Mouse (Mus musculus): ENCODE results near the gene Wnt11. TPM values are rescaled to one million over a fixed set of nuclear protein-coding genes. Genes with fewer than 3 reads are reported as not detected.
A peak's percentile ranks its signal among the peaks of the same experiment; 100 is the strongest.

Wnt11 gene
- polyA plus RNA-seq, 1 experiment from 2014 or later, result 0.12 TPM

- WGBS (ENCODE audit: insufficient replicate concordance), result 67% methylated on average over 7 of the region's 7 CpGs
- no peak for TF ChIP-seq CTCF (IDR thresholded peaks at IDR 0.05; ENCODE audit: low read depth)
- TF ChIP-seq EP300 (IDR thresholded peaks at IDR 0.05; ENCODE audit: low read depth), result no peak
- no peak overlapping the region for H3K4me2 ChIP-seq (ENCODE audit: low read depth, low read length)
- ATAC-seq (no peak), DNase-seq (no peak)
- no peak overlapping the region for H3K9ac ChIP-seq (replicated peaks)
- H3K36me3 ChIP-seq (replicated peaks; ENCODE audit: insufficient read depth, low read length), result no peaks in the 10 kb centered on the region
- peaks cover 3% of the 10 kb centered on the region for H3K4me1 ChIP-seq (ENCODE audit: insufficient read depth)
- peaks cover 34% of the 10 kb centered on the region for H3K27me3 ChIP-seq (ENCODE audit: insufficient read depth, low read length)
- no peak overlapping the region for H3K27ac ChIP-seq (ENCODE audit: low read depth)
- no peak overlapping the region for H3K4me3 ChIP-seq (ENCODE audit: low read depth, low read length)
- H3K9me3 ChIP-seq (ENCODE audit: low read length), result no peaks in the 10 kb centered on the region
Observed at GRCm38 (mm10) chr7:98843649-98844048, 8.7 kb downstream of the Wnt11 start.

DNA sequence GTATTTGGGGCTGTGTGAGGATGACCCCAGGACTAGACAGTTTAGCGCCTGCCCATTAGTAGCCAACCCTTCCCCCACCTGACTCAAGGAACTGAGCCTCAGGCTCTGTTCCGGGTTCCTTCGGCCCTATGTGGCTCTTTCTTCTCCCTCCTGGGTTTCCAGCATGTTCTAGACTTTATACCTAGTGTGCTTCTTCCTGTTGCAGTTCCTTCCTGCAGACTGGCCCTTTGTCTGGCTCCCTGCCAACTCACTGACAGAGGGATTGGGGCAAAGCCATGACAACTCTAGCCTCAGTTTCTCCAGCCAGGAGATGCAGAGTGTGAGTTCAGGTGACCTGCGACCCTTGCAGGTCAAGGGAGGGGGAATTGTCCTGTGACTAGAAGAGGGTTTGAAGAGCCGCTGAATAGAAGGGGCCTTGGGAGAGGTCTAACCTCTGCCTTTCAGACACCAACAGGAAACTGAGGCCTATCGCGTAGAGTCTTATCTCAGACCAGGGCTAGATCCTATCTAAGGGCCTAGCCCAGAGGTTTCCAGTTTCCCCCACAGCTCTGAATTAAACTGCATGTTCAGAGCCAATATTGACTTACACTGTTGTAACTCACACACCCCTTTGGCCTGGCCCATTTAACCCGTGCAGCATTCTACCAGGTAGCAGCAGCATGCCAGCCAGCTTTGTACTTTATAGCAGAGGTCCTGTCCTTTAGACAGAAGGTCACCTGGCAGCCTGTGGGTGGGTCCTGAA lies 14.2 kb downstream of the Wnt11 start:
- Histone ChIP-seq H3K27ac (ENCODE audit: low read depth) (no peak overlapping the region), H3K36me3 (replicated peaks; ENCODE audit: insufficient read depth, low read length) (no peaks in the 10 kb centered on the region), H3K27me3 (ENCODE audit: insufficient read depth, low read length) (no peaks in the 10 kb centered on the region), H3K9me3 (ENCODE audit: low read length) (no peaks in the 10 kb centered on the region), H3K4me3 (ENCODE audit: low read depth, low read length) (no peak overlapping the region), H3K9ac (replicated peaks) (no peak overlapping the region), H3K4me1 (ENCODE audit: insufficient read depth) (peaks cover 4% of the 10 kb centered on the region), H3K4me2 (ENCODE audit: low read depth, low read length) (no peak overlapping the region)
- no peak for TF ChIP-seq EP300 (IDR thresholded peaks at IDR 0.05; ENCODE audit: low read depth)
- no peak for TF ChIP-seq CTCF (IDR thresholded peaks at IDR 0.05; ENCODE audit: low read depth)
- ATAC-seq, result peak; percentile 86
- peak; percentile 42 for DNase-seq
- WGBS (ENCODE audit: insufficient replicate concordance), result 29% methylated on average over 8 of the region's 8 CpGs

DNA sequence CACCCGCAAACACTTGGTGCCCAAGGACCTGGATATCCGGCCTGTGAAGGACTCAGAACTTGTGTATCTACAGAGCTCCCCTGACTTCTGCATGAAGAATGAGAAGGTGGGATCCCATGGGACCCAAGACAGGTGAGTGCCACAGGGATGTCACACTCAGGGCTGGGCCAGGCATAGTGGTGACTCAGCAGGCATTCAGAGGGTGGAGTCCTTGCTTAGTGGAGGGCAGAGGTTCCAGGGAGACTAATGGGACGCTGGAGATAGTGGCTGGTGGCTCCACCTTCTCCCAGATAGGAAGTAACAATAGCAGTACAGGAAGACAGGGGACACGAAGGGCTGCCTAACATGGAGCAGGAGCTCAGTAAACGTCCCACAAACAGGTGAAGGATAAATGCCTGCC lies 15.5 kb downstream of the Wnt11 start:
- H3K4me1 ChIP-seq (ENCODE audit: insufficient read depth), result peaks cover 4% of the 10 kb centered on the region
- TF ChIP-seq CTCF (IDR thresholded peaks at IDR 0.05; ENCODE audit: low read depth) (no peak), EP300 (IDR thresholded peaks at IDR 0.05; ENCODE audit: low read depth) (no peak)
- WGBS (ENCODE audit: insufficient replicate concordance), result 72% methylated on average over 5 of the region's 5 CpGs
- no peaks in the 10 kb centered on the region for H3K27me3 ChIP-seq (ENCODE audit: insufficient read depth, low read length)
- no peaks in the 10 kb centered on the region for H3K36me3 ChIP-seq (replicated peaks; ENCODE audit: insufficient read depth, low read length)
- DNase-seq (no peak), ATAC-seq (no peak)
- no peaks in the 10 kb centered on the region for H3K9me3 ChIP-seq (ENCODE audit: low read length)
- no peak overlapping the region for H3K4me3 ChIP-seq (ENCODE audit: low read depth, low read length)
- H3K9ac ChIP-seq (replicated peaks), result no peak overlapping the region
- no peak overlapping the region for H3K27ac ChIP-seq (ENCODE audit: low read depth)
- no peak overlapping the region for H3K4me2 ChIP-seq (ENCODE audit: low read depth, low read length)

DNA sequence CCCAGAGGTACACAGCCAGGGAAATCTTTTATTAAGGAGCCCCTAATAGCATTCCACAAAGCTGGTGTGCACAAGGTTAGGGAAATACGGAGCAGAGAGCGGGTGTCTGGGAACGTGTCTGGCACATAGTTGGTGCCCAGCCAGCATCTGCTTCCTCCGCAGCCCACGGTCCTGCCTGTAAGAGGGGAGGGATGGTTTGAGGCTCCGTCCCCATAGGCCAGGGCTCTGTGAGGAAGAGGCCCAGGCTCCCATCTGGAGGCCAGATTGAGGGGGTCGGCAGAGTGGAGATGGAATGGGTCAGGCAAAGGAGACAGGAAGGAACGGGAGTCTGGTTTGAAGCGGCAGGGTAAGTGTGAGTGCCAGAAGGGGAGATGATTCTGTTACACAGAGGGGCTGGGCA lies 16.3 kb downstream of the Wnt11 start:
- ATAC-seq (no peak), DNase-seq (no peak)
- TF ChIP-seq EP300 (IDR thresholded peaks at IDR 0.05; ENCODE audit: low read depth) (no peak), CTCF (IDR thresholded peaks at IDR 0.05; ENCODE audit: low read depth) (no peak)
- 57% methylated on average over 9 of the region's 9 CpGs for WGBS (ENCODE audit: insufficient replicate concordance)
- H3K27ac ChIP-seq (ENCODE audit: low read depth), result no peak overlapping the region
- H3K4me2 ChIP-seq (ENCODE audit: low read depth, low read length), result no peak overlapping the region
- H3K4me3 ChIP-seq (ENCODE audit: low read depth, low read length), result no peak overlapping the region
- no peak overlapping the region for H3K9ac ChIP-seq (replicated peaks)
- H3K36me3 ChIP-seq (replicated peaks; ENCODE audit: insufficient read depth, low read length), result no peaks in the 10 kb centered on the region
- no peaks in the 10 kb centered on the region for H3K9me3 ChIP-seq (ENCODE audit: low read length)
- H3K27me3 ChIP-seq (ENCODE audit: insufficient read depth, low read length), result no peaks in the 10 kb centered on the region
- H3K4me1 ChIP-seq (ENCODE audit: insufficient read depth), result peaks cover 4% of the 10 kb centered on the region

GRCm38 (mm10) chr7:98852950-98853650 lies 18.2 kb downstream of the Wnt11 start:
- H3K27me3 ChIP-seq (ENCODE audit: insufficient read depth, low read length), result no peaks in the 10 kb centered on the region
- TF ChIP-seq EP300 (IDR thresholded peaks at IDR 0.05; ENCODE audit: low read depth), result no peak
- TF ChIP-seq CTCF (IDR thresholded peaks at IDR 0.05; ENCODE audit: low read depth), result no peak
- ATAC-seq, result no peak
- H3K4me1 ChIP-seq (ENCODE audit: insufficient read depth), result peaks cover 4% of the 10 kb centered on the region
- H3K36me3 ChIP-seq (replicated peaks; ENCODE audit: insufficient read depth, low read length), result no peaks in the 10 kb centered on the region
- no peak overlapping the region for H3K4me3 ChIP-seq (ENCODE audit: low read depth, low read length)
- 82% methylated on average over 18 of the region's 18 CpGs for WGBS (ENCODE audit: insufficient replicate concordance)
- H3K9ac ChIP-seq (replicated peaks), result no peak overlapping the region
- no peak overlapping the region for H3K4me2 ChIP-seq (ENCODE audit: low read depth, low read length)
- no peaks in the 10 kb centered on the region for H3K9me3 ChIP-seq (ENCODE audit: low read length)
- H3K27ac ChIP-seq (ENCODE audit: low read depth), result no peak overlapping the region
- no peak for DNase-seq

DNA sequence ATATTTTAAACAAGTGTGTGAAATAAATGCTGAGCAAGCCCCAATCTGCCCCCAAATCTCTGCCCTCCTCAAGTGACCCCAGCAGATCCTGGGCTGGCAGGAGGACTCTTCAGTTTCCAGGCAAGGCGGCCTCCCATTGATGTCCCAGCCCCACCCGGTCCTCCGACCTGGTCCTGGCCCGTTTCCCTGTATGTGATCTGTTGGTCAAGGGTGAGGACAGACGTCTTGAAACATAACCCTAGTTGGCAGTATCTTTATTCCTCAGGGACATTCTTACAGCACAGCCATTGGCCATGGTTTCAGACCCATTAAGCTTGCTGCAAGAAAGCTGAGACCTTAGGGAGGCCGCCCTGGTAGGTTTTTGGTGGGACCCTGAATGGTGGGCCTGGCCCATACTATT lies 18.9 kb downstream of the Wnt11 start:
- no peak for DNase-seq
- TF ChIP-seq EP300 (IDR thresholded peaks at IDR 0.05; ENCODE audit: low read depth), result no peak

More for the DNA sequence above, 18.9 kb downstream of the Wnt11 start:
- no peaks in the 10 kb centered on the region for H3K27me3 ChIP-seq (ENCODE audit: insufficient read depth, low read length)
- H3K4me3 ChIP-seq (ENCODE audit: low read depth, low read length), result no peak overlapping the region
- H3K9ac ChIP-seq (replicated peaks), result no peak overlapping the region
- no peak overlapping the region for H3K4me2 ChIP-seq (ENCODE audit: low read depth, low read length)
- no peak overlapping the region for H3K27ac ChIP-seq (ENCODE audit: low read depth)
- peaks cover under 1% of the 10 kb centered on the region for H3K4me1 ChIP-seq (ENCODE audit: insufficient read depth)
- H3K9me3 ChIP-seq (ENCODE audit: low read length), result no peaks in the 10 kb centered on the region
- no peaks in the 10 kb centered on the region for H3K36me3 ChIP-seq (replicated peaks; ENCODE audit: insufficient read depth, low read length)
- 86% methylated on average over 6 of the region's 6 CpGs for WGBS (ENCODE audit: insufficient replicate concordance)
- ATAC-seq, result no peak

All from liver, postnatal 0 days (tissue).